Mouse (Mus musculus) testis, adult 2 months (tissue): ENCODE data around the gene Arid5b.

Experiments used
- CTCF ChIP-seq: fragments of 200-500 bp; IDR thresholded peaks from 2 replicates; pipeline ENCODE4 v1.5.1; 2012; ENCODE audit warnings: low read depth, mild to moderate bottlenecking, inconsistent platforms, low read length, moderate library complexity; ENCODE audit not compliant: control insufficient read depth, insufficient read depth, insufficient replicate concordance
- POLR2A ChIP-seq: fragments of 200-500 bp; IDR thresholded peaks from 2 replicates; pipeline ENCODE4 v1.6.1; 2012; ENCODE audit warnings: low read depth, mild to moderate bottlenecking, inconsistent platforms, low read length, moderate library complexity; ENCODE audit not compliant: control insufficient read depth

GRCm38 (mm10) chr10:68165709-68166694 lies 112.5 kb downstream of the Arid5b start:
- no peak for TF ChIP-seq CTCF
- TF ChIP-seq POLR2A, result no peak
